Mouse (Mus musculus): ENCODE measurements around the gene Kif5c. TPM values are rescaled to one million over a fixed set of nuclear protein-coding genes. Genes with fewer than 3 reads are reported as not detected.

Kif5c gene
- polyA plus RNA-seq, 1 experiment from 2014 or later: 88.9 TPM

DNA sequence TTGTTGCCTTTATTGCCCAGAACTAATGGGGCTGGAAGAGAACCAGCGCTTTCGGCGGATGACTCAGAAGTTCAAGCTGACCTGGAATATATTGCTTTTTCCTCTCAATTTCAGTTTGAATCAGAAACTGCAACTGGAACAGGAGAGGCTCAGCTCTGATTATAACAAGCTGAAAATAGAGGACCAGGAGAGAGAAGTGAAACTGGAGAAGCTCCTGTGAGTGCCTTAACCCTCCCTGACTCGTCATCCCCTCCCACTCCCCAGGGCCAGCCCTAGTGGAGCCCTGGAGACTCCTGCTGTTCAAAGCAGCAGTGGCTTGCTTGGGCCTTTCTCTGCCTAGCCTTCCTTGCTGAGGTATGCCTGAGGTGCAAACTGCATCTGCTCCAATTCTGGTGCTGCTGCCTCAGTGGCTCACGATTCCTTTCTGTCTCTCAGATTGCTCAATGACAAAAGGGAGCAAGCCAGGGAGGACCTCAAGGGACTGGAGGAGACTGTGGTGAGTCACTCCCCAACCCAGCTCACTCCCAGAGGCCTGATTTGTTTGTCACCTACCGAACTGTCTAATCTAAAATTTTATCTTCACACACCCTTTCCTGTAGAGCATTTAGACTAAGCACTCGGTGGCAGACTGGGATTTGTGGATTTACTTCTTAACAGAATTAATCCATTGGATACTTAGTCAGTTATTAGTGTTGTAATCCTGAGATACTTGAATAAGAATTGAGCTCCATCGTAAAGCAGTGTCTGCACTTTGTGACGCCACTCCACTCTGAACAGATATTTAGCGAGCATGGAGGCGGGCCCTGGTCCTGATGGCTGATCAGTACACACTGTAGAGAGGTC is 125.4 kb downstream of the Kif5c start:
- H3K4me2 ChIP-seq (ENCODE audit: low read depth, low read length, severe bottlenecking): no peak overlapping the region
- H3K4me3 ChIP-seq (ENCODE audit: low read depth, low read length): no peak overlapping the region
- no peaks in the 10 kb centered on the region for H3K4me1 ChIP-seq (replicated peaks; ENCODE audit: control insufficient read depth, insufficient read depth, low read length)
- no peaks in the 10 kb centered on the region for H3K27me3 ChIP-seq (ENCODE audit: control insufficient read depth, insufficient read depth, low read length)
- DNase-seq (ENCODE audit: low spot score) (no peak), ATAC-seq (replicated peaks; ENCODE audit: low FRiP score) (no peak)
- H3K9ac ChIP-seq (ENCODE audit: low read length): no peak overlapping the region
- H3K27ac ChIP-seq (ENCODE audit: low read depth, low read length): no peak overlapping the region
- H3K36me3 ChIP-seq (ENCODE audit: control insufficient read depth, insufficient read depth, low read length): peaks cover 2% of the 10 kb centered on the region; the same call in 1 of the 2 replicates
- no peaks in the 10 kb centered on the region for H3K9me3 ChIP-seq (ENCODE audit: control insufficient read depth, low read length)
- 67% methylated on average over 11 of the region's 11 CpGs for WGBS

- Histone ChIP-seq H3K4me3 (ENCODE audit: low read depth, low read length) (no peak overlapping the region), H3K9me3 (ENCODE audit: control insufficient read depth, low read length) (no peaks in the 10 kb centered on the region), H3K36me3 (ENCODE audit: control insufficient read depth, insufficient read depth, low read length) (peaks cover 7% of the 10 kb centered on the region; the same call in 1 of the 2 replicates), H3K27me3 (ENCODE audit: control insufficient read depth, insufficient read depth, low read length) (no peaks in the 10 kb centered on the region), H3K27ac (ENCODE audit: low read depth, low read length) (no peak overlapping the region), H3K9ac (ENCODE audit: low read length) (no peak overlapping the region), H3K4me1 (replicated peaks; ENCODE audit: control insufficient read depth, insufficient read depth, low read length) (no peaks in the 10 kb centered on the region), H3K4me2 (ENCODE audit: low read depth, low read length, severe bottlenecking) (no peak overlapping the region)
- 83% methylated on average over 14 of the region's 14 CpGs for WGBS
- peak; percentile 40; the same call in 1 of the 2 replicates for ATAC-seq (replicated peaks; ENCODE audit: low FRiP score)
- DNase-seq (ENCODE audit: low spot score): no peak
Observed at GRCm38 (mm10) chr2:49745094-49745781, 126.1 kb downstream of the Kif5c start.

- no peak overlapping the region for H3K4me3 ChIP-seq (ENCODE audit: low read depth, low read length)
- peaks cover 7% of the 10 kb centered on the region; the same call in 1 of the 2 replicates for H3K36me3 ChIP-seq (ENCODE audit: control insufficient read depth, insufficient read depth, low read length)
- H3K9ac ChIP-seq (ENCODE audit: low read length): no peak overlapping the region
- H3K4me2 ChIP-seq (ENCODE audit: low read depth, low read length, severe bottlenecking): no peak overlapping the region
- ATAC-seq (replicated peaks; ENCODE audit: low FRiP score): no peak
- no peaks in the 10 kb centered on the region for H3K27me3 ChIP-seq (ENCODE audit: control insufficient read depth, insufficient read depth, low read length)
- no peaks in the 10 kb centered on the region for H3K9me3 ChIP-seq (ENCODE audit: control insufficient read depth, low read length)
- no peak overlapping the region for H3K27ac ChIP-seq (ENCODE audit: low read depth, low read length)
- DNase-seq (ENCODE audit: low spot score): no peak
- H3K4me1 ChIP-seq (replicated peaks; ENCODE audit: control insufficient read depth, insufficient read depth, low read length): no peaks in the 10 kb centered on the region
- 88% methylated on average over 7 of the region's 7 CpGs for WGBS
Observed at GRCm38 (mm10) chr2:49746947-49747346, 127.8 kb downstream of the Kif5c start.

GRCm38 (mm10) chr2:49747670-49748069 is 128.6 kb downstream of the Kif5c start:
- ATAC-seq (replicated peaks; ENCODE audit: low FRiP score): no peak
- no peak overlapping the region for H3K27ac ChIP-seq (ENCODE audit: low read depth, low read length)
- no peaks in the 10 kb centered on the region for H3K9me3 ChIP-seq (ENCODE audit: control insufficient read depth, low read length)
- H3K4me1 ChIP-seq (replicated peaks; ENCODE audit: control insufficient read depth, insufficient read depth, low read length): no peaks in the 10 kb centered on the region
- peaks cover 7% of the 10 kb centered on the region; the same call in 1 of the 2 replicates for H3K36me3 ChIP-seq (ENCODE audit: control insufficient read depth, insufficient read depth, low read length)
- H3K27me3 ChIP-seq (ENCODE audit: control insufficient read depth, insufficient read depth, low read length): no peaks in the 10 kb centered on the region
- no peak for DNase-seq (ENCODE audit: low spot score)
- 75% methylated on average over 2 of the region's 2 CpGs for WGBS
- no peak overlapping the region for H3K4me2 ChIP-seq (ENCODE audit: low read depth, low read length, severe bottlenecking)
- no peak overlapping the region for H3K9ac ChIP-seq (ENCODE audit: low read length)
- no peak overlapping the region for H3K4me3 ChIP-seq (ENCODE audit: low read depth, low read length)

- H3K4me2 ChIP-seq (ENCODE audit: low read depth, low read length, severe bottlenecking): no peak overlapping the region
- no peaks in the 10 kb centered on the region for H3K4me1 ChIP-seq (replicated peaks; ENCODE audit: control insufficient read depth, insufficient read depth, low read length)
- H3K27ac ChIP-seq (ENCODE audit: low read depth, low read length): no peak overlapping the region
- WGBS: 88% methylated on average over 14 of the region's 14 CpGs
- H3K9ac ChIP-seq (ENCODE audit: low read length): no peak overlapping the region
- peak; percentile 76 for DNase-seq (ENCODE audit: low spot score)
- no peaks in the 10 kb centered on the region for H3K9me3 ChIP-seq (ENCODE audit: control insufficient read depth, low read length)
- H3K36me3 ChIP-seq (ENCODE audit: control insufficient read depth, insufficient read depth, low read length): peaks cover 7% of the 10 kb centered on the region; the same call in 1 of the 2 replicates
- no peak for ATAC-seq (replicated peaks; ENCODE audit: low FRiP score)
- H3K4me3 ChIP-seq (ENCODE audit: low read depth, low read length): no peak overlapping the region
- no peaks in the 10 kb centered on the region for H3K27me3 ChIP-seq (ENCODE audit: control insufficient read depth, insufficient read depth, low read length)
Observed at GRCm38 (mm10) chr2:49748628-49749342, 129.7 kb downstream of the Kif5c start.

DNA sequence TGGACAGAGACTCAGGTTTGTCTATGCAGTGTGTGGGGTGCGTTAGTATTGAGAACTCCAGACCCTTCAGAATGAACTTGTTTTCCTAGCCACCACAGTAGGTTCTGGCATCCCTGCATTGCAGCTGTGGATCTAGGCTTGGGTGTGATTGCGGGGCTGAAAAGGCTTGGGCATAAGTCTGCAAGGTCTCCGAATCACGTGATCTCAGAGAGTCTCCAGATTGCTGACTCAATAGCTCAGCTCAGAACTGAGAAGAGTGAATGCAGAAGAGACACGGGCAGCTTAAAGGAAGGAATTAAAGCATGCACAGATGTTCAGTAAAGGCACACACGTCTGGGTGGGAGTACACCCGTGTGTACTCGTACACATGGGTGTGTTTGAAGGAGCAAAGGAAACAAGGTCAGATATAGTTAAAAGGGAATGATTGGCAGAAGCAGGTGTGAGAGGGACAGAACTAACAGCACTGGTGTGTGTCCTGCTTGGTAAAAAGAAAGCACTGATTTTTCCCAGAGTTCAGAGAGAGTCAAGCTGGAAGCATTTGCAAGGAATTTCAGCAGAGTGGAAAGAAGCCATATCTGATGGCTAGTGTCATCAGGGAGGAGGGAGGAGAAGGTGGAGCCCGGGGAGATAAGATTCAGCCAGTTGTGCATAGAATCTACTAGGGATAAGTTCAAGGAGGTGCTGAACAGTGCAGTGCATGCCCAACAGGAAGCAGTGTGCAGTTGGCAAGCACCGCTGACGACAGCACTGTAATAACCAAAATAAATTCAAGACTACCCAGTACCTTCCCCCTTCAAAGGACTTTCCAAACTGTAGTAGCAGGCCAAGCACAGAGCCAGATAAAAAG is 130.9 kb downstream of the Kif5c start:
- no peak overlapping the region for H3K9ac ChIP-seq (ENCODE audit: low read length)
- ATAC-seq (replicated peaks; ENCODE audit: low FRiP score) (no peak), DNase-seq (ENCODE audit: low spot score) (no peak)
- no peaks in the 10 kb centered on the region for H3K4me1 ChIP-seq (replicated peaks; ENCODE audit: control insufficient read depth, insufficient read depth, low read length)
- no peak overlapping the region for H3K4me3 ChIP-seq (ENCODE audit: low read depth, low read length)
- H3K27me3 ChIP-seq (ENCODE audit: control insufficient read depth, insufficient read depth, low read length): no peaks in the 10 kb centered on the region
- H3K4me2 ChIP-seq (ENCODE audit: low read depth, low read length, severe bottlenecking): no peak overlapping the region
- WGBS: 92% methylated on average over 11 of the region's 11 CpGs
- no peak overlapping the region for H3K27ac ChIP-seq (ENCODE audit: low read depth, low read length)
- peaks cover 7% of the 10 kb centered on the region; the same call in 1 of the 2 replicates for H3K36me3 ChIP-seq (ENCODE audit: control insufficient read depth, insufficient read depth, low read length)
- H3K9me3 ChIP-seq (ENCODE audit: control insufficient read depth, low read length): no peaks in the 10 kb centered on the region

- H3K4me1 ChIP-seq (replicated peaks; ENCODE audit: control insufficient read depth, insufficient read depth, low read length): no peaks in the 10 kb centered on the region
- no peaks in the 10 kb centered on the region for H3K9me3 ChIP-seq (ENCODE audit: control insufficient read depth, low read length)
- WGBS: 79% methylated on average over 10 of the region's 10 CpGs
- no peak overlapping the region for H3K27ac ChIP-seq (ENCODE audit: low read depth, low read length)
- H3K4me3 ChIP-seq (ENCODE audit: low read depth, low read length): no peak overlapping the region
- DNase-seq (ENCODE audit: low spot score) (no peak), ATAC-seq (replicated peaks; ENCODE audit: low FRiP score) (no peak)
- no peak overlapping the region for H3K9ac ChIP-seq (ENCODE audit: low read length)
- H3K36me3 ChIP-seq (ENCODE audit: control insufficient read depth, insufficient read depth, low read length): peaks cover 7% of the 10 kb centered on the region; the same call in 1 of the 2 replicates
- no peaks in the 10 kb centered on the region for H3K27me3 ChIP-seq (ENCODE audit: control insufficient read depth, insufficient read depth, low read length)
- no peak overlapping the region for H3K4me2 ChIP-seq (ENCODE audit: low read depth, low read length, severe bottlenecking)
Observed at GRCm38 (mm10) chr2:49751544-49752210, 132.6 kb downstream of the Kif5c start.
